Mouse (Mus musculus): ENCODE measurements around the gene Csrp3.
A peak's percentile ranks its signal among the peaks of the same experiment; 100 is the strongest.

Csrp3 gene

GRCm38 (mm10) chr7:48825170-48825569 is 22.7 kb downstream of the Csrp3 start:
- no peak for DNase-seq

- no peak for DNase-seq
Observed at GRCm38 (mm10) chr7:48824671-48825070, 23.2 kb downstream of the Csrp3 start.

GRCm38 (mm10) chr7:48823621-48824020 is 24.2 kb downstream of the Csrp3 start:
- DNase-seq = no peak

GRCm38 (mm10) chr7:48821654-48822053 is 26.2 kb downstream of the Csrp3 start:
- DNase-seq = no peak

- no peak for DNase-seq
Observed at GRCm38 (mm10) chr7:48813594-48813993, 34.2 kb downstream of the Csrp3 start.

- no peak for DNase-seq
Observed at GRCm38 (mm10) chr7:48812358-48812757, 35.5 kb downstream of the Csrp3 start.

- no peak for DNase-seq
Observed at GRCm38 (mm10) chr7:48810652-48811051, 37.2 kb downstream of the Csrp3 start.

- DNase-seq = no peak
Observed at GRCm38 (mm10) chr7:48806587-48806986, 41.2 kb downstream of the Csrp3 start.

GRCm38 (mm10) chr7:48803381-48803780 is 44.5 kb downstream of the Csrp3 start:
- no peak for DNase-seq

- DNase-seq = no peak
Observed at GRCm38 (mm10) chr7:48795130-48795529, 52.7 kb downstream of the Csrp3 start.

GRCm38 (mm10) chr7:48791412-48791811 is 56.4 kb downstream of the Csrp3 start:
- no peak for DNase-seq

- DNase-seq = no peak
Observed at GRCm38 (mm10) chr7:48790117-48790516, 57.7 kb downstream of the Csrp3 start.

GRCm38 (mm10) chr7:48788851-48789572 is 58.8 kb downstream of the Csrp3 start, which contains the start of gene Zdhhc13:
TSS of gene Zdhhc13 (plus strand) at chr7:48789003.
- peak; percentile 94 for DNase-seq

- DNase-seq = peak; percentile 4
Observed at GRCm38 (mm10) chr7:48788348-48788747, 59.5 kb downstream of the Csrp3 start.

GRCm38 (mm10) chr7:48784773-48785523 is 62.9 kb downstream of the Csrp3 start:
- no peak for DNase-seq

GRCm38 (mm10) chr7:48782432-48782831 is 65.4 kb downstream of the Csrp3 start:
- no peak for DNase-seq
